Mouse (Mus musculus): ENCODE results near the gene Gsx2.

GRCm38 (mm10) chr5:75076326-75077050, 1.1 kb downstream of the Gsx2 start:
- TF ChIP-seq POLR2A (IDR thresholded peaks at IDR 0.05; ENCODE audit: borderline replicate concordance, control insufficient read depth, low read depth, low read length), result no peak
- no peak for TF ChIP-seq CTCF (IDR thresholded peaks at IDR 0.05; ENCODE audit: control insufficient read depth, insufficient read depth, low read length)
